Mouse (Mus musculus) erythroblast, embryonic 14.5 days (primary cell): ENCODE data around the gene Sh3glb1.

Source experiments
- GATA1 ChIP-seq: IDR thresholded peaks from 2 replicates; pipeline ENCODE4 v1.6.1; 2012; ENCODE audit warnings: low read length, inconsistent platforms, mixed read lengths
- TAL1 ChIP-seq: IDR thresholded peaks from 3 replicates; pipeline ENCODE4 v1.6.1; 2012; ENCODE audit warnings: low read length, inconsistent platforms, mixed read lengths

DNA sequence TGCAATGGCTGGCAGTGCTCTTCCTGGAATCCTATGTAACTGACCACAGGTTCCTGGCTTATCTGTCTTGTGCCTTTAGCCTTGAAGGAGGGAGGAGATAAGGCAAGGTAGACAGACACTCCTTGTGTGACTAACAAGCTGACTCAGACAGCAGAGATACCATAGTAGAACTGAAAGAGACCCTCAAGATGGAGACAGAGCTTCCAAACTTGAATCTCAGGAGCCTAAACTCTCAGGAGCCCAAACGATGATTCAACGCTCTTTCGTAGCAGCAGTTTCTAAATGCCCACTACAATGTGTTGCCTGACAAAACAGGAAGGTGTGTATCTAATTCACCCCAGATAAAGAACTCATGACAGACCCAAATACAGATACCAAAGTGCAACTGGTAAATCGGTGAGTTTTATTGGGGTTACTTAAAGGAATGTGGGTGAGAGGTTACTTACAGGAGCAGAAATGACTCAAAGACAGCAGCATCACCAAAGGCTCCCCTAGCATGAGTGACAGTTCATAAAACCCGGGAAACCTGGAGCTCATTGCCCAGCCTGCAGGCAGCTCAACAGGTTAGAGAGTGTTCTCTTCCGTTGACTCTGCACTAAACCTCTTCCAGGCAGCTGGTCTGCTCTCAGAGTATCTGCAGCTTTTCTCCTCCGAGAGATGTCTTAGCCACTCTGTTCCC is 56.6 kb downstream of the Sh3glb1 start:
- TF ChIP-seq TAL1 (no peak), GATA1 (peak; percentile 69)
